Mouse (Mus musculus) embryo, embryonic 10.5 days (tissue): ENCODE data around the gene Zbtb42.

Experiments
- DNase-seq: peaks from one replicate; pipeline ENCODE4 v3.0.0-alpha.2; 2015; ENCODE audit warnings: low spot score

Gene Zbtb42

GRCm38 (mm10) chr12:112678555-112679026 is at the start of gene Zbtb42:
Gene Zbtb42 (plus strand): TSS chr12:112678828.
- DNase-seq, result peak; percentile 87

DNA sequence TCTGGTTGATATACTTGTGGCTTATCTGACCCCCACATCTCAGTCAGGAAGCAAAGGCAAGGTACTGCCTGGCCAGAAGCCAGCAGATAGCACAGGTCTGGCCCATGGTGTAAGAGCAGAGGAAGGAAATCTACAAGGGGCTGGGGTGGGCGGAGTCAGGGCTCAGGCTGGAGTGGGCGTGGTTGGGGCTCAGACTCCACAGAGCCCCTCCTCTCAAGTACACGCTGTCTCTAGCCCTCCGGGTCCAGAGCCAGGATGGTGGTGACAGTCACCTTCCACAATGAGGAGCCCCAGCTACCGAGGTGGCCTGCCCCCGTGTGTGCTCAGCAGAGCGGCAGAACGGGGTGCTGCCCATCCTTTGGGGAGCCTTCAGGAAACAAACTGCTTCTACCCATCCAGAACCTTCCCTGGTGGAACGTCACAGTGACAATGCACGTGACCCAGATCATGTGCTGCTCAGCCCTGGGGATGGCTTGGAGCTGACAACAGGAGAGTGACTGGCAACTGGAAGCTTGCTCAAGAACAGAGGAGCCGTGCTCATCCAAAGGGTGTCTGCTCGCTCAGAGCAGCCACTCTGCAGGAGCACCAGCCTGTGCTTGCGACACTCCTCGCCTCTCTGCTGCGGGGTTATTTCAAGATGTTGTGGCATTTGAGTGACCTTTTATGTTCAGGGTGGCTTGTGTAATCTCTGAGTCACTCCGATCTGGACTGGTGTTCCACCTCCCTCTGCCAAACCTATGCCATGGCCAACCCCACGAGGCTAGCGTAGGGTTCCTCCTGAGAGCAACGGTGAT is 49.5 kb upstream of the Zbtb42 start:
- DNase-seq, result peak; percentile 85

DNA sequence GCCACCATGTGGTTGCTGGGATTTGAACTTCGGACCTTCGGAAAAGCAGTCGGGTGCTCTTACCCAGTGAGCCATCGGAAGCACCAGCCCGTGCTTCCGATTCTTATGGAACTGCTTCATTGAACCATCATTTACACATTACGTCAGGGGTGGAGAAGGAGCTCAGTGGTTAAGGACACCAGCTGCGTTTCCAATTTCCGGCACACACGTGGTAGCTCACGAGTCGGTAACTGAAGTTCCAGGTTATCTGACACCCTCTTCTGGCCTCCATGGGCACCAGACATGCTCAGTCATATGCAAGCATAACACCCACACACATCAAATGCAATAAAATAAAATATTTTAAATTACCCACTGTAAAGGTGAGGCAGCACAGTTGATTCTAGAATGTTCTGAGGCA is 48.6 kb upstream of the Zbtb42 start:
- no peak for DNase-seq

DNA sequence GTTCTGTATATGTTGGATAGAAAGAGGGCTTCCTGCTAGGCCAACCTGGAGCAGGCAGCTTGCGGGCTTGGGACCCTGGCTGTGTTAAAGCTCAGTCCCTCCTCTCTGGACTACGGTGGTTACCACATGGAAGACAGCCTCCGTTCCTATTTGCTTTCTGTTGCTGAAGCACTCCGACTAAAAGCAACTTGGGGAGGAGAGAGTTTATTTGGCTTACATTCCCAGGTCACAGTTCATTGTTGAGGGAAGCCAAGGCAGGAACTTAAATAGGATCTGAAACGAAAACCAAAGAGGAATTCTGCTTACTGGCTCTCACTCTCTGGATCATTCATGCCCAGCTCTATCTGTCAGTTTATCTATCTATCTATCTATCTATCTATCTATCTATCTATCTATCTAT is 47.8 kb upstream of the Zbtb42 start:
- no peak for DNase-seq

- DNase-seq, result no peak
These were observed 47.2 kb upstream of the Zbtb42 start for GRCm38 (mm10) chr12:112631472-112631871.

- DNase-seq, result no peak
These were observed 46.4 kb upstream of the Zbtb42 start for GRCm38 (mm10) chr12:112632084-112632777.

GRCm38 (mm10) chr12:112632907-112633306 is 45.7 kb upstream of the Zbtb42 start:
- DNase-seq, result no peak

- no peak for DNase-seq
These were observed 44.9 kb upstream of the Zbtb42 start for GRCm38 (mm10) chr12:112633686-112634085.

GRCm38 (mm10) chr12:112639526-112639925 is 39.1 kb upstream of the Zbtb42 start:
- DNase-seq, result no peak

DNA sequence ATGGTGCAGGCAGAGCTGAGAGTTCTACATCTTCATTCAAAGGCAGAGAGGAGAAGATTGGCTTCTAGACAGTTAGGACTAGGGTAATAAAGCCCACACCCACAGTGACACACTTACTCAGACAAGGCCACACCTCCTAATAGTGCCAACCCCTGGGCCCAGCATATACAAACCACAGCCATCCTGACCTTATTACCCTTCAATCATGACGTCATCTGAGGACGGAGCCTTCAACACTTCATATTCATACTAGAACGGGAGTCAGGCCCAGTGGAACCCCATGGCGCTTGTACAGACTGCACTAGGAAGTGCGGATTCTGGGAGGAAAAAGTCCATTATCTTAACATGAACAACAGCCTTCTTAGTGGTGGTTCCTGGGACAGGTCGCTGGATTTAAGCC is 35.5 kb upstream of the Zbtb42 start:
- no peak for DNase-seq

GRCm38 (mm10) chr12:112644180-112644854 is 34.3 kb upstream of the Zbtb42 start, which contains the start of gene Siva1:
Gene Siva1 (plus strand): TSS chr12:112644679.
- DNase-seq, result peak; percentile 99

DNA sequence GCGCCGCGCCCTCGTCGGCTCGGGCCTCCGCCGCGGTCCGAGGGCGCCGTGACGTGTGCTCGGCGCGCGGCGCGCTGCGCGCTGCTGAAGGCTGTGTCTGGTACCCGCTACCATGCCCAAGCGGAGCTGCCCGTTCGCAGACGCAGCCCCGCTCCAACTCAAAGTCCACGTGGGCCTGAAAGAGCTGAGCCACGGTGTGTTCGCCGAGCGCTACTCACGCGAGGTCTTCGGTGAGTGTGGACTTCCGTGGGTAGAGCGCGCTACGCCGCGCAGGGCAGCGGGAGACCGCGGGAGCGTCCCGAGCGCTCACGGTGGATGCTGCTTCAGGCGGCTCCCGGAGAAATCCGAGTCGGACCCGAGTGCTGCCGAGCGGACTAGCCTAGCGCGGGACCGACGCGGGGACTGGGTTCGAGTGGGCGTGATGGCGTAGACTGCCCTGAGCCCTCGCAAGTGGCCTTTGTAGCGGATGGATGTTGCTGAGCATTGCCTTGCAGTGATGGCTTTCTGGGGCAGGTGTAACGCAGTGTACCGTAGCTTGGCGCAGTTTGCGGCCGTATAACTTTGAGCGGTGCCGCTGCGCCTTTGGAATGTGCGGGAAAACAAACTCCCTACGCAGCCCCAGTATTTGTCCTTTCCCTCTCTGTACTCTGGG is 33.6 kb upstream of the Zbtb42 start:
- DNase-seq, result peak; percentile 51

GRCm38 (mm10) chr12:112646139-112646538 is 32.5 kb upstream of the Zbtb42 start:
- no peak for DNase-seq

DNA sequence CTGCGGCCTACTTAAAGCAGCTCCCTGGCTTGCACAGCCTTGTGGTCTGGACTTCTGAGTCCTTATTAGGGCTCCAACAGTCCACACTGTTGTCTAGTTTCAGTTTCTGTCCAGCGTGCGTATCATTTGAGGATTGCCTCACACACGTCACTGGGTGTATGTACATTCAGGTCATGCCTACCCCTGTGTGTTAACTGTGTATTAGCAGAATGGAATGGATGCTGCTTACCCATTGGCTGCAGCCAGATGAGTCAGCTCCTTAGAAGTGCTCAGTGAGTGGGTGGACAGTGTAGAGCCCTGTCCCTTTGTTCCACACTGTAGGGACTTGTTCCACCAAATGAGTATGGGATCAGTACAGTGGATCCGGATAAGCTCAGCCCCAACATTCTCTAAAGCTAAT is 30.5 kb upstream of the Zbtb42 start:
- DNase-seq, result no peak

DNA sequence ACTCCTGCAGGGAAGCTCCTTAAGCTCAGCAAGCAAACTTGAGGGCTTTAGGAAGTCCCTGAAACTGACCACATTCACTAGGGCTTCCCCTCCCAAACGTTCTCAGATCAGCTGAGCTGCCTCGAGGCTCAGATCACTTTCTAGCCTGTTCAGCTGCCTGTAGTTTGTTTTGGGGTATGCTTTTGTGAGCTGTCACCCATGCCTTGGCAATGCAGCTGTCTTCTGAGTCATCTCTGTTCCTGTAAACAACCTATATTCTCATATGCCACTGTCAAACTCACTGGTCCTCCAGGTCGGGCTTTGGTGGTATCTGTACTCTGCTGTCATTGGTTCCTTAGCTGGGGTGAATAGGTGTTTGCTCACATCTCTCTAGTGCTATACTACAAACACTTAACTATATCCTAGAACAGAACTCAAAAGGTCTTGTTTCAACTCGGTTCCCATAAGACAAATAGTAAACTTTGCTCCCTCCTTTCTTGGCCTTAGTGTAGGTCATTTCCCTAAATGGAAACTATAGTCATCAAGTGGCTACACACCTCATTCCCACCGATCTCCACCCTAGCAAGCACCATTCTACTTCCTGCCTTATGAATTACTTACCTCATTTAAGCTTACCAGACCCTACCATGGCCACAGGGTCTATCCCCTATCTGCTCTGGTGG is 26.7 kb upstream of the Zbtb42 start:
- no peak for DNase-seq

GRCm38 (mm10) chr12:112653157-112653824 is 25.3 kb upstream of the Zbtb42 start:
- DNase-seq, result peak; percentile 92

- DNase-seq, result no peak
These were observed 24.6 kb upstream of the Zbtb42 start for GRCm38 (mm10) chr12:112654076-112654475.

- DNase-seq, result no peak
These were observed 20.0 kb upstream of the Zbtb42 start for GRCm38 (mm10) chr12:112658619-112659018.

- peak; percentile 27 for DNase-seq
These were observed 19.5 kb upstream of the Zbtb42 start for GRCm38 (mm10) chr12:112659109-112659508.

GRCm38 (mm10) chr12:112660576-112661326 is 17.9 kb upstream of the Zbtb42 start:
- peak; percentile 79 for DNase-seq

DNA sequence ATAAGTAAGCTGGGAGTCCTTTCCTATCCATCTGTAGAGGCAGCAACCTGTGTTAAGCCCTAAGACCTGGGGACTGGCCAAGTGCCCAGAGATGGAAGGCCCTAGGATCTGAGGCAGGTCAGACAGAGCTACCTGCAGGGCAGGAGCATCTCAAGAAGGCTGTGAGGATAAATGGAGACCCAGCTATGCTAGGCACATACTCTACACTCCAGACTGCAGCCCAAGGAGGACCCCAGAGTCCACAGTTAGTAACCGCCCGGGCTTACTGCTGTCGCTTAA is 17.4 kb upstream of the Zbtb42 start:
- no peak for DNase-seq
